Mouse (Mus musculus): ENCODE measurements around the gene March4.
A peak's percentile ranks its signal among the peaks of the same experiment; 100 is the strongest.

The March4 gene

GRCm38 (mm10) chr1:72530516-72531196, 6.1 kb downstream of the March4 start:
- no peak for DNase-seq (ENCODE audit: extremely low read depth, insufficient read length, low spot score)

DNA sequence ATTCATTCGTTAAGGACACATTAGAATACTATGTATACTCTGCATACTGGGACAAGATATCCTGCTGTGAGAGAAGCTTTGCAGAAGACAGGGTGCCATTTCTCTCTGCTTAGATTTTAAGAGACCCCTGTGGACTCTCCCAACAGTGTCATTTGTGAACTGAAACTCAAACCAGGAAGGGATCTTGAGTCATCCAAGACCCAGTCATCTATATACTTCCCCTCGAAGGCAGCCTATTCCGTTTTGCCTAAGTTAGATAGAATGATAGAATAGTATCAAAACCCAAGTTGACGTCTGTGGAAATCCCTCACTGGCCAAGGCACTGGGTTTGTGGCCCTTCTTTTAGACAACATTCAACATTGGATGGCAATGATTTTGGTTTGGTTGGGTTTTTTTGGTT, 7.5 kb downstream of the March4 start:
- no peak for DNase-seq (ENCODE audit: extremely low read depth, insufficient read length, low spot score)

DNA sequence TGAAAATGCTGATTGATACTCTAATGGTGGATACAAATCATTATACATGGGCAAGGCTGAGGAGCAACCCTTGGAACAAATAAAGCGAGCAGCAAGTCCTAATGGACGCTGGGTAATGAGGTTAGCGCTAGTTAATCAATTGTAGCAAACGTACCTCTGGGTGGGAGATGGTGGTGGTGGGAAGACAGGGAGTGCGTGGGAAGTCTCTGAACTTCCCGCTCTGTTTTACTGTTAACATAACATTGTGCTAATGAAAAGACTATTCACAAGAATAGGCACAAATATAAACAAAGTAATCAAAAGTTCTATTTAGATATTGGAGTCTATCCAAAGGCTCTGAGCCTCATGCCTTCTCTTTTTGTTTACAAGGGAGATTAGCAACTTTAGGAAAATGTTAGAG, 13.1 kb downstream of the March4 start:
- no peak for DNase-seq (ENCODE audit: extremely low read depth, insufficient read length, low spot score)

DNA sequence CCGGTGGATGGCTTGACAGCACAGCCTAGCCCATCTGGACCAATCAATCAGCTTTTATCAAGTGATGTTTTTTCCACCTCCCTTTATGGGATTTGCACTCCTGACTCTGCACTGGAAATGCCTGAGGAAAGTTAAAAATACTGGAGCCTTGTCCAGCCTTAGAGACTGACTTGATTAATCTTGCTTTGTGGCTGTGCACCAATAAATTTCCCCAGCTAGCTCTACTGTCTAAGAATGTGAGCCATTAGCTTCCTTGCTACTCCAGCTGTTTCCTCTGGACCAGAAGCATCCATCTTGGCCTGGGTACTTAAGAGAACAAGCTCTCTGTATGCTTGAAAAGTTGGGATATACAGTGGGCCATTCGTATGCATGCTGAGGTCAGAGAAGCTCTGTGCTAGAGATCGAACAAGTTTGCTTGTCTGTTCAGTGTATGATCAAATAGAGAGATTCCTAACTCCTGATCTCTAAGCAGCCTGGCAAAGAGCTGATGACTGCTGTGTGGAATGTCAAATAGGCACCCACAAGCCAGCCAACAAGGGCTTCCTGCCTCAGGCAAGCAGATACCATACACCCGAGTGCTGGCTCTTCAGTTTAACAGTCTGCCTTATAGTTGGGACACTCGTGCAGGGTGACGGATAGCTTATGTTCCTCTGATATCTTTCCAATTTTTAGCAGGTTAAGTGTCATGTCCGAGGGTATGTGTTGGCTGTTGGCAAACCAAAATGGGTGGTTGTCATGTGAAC, 25.8 kb downstream of the March4 start:
- DNase-seq (ENCODE audit: extremely low read depth, insufficient read length, low spot score), result peak; percentile 16

DNA sequence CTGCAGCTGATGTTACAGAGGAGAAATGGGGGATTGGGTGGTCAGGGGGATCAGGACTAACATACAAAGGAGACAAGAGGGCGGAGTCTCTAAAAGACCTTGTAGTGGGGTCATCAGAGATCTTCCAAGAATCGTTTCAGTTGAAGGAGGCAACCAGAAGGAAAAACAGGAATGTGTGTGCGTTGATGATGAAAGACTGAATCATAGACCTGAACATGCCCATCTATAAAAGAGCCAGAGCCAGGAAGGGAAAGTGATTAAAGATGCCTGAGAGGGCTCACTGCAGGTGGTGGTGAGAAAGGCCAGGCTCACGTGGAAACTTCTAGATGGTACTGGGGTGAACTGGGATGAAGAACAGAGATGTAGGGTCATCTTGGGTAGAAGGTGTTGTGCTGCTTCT, 27.2 kb downstream of the March4 start:
- no peak for DNase-seq (ENCODE audit: extremely low read depth, insufficient read length, low spot score)

DNA sequence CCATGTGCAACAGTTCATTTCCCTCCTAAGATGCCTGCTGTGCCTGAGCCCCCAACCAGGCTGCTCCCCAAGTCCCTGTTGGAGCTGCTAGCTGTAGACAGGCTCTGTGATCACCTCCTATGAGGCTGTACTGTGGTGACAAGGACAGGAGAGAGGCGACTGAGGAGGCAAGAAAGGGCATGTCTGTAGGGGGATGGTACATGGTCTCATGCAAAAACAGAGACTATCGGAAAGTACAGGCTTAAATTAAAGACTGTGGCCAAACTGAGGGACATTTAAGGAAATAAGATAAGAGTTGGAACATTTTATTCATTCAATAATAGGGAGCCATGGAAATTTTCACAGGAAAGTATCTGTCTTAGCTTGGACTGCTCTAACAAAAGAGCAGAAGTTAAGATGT, 29.1 kb downstream of the March4 start:
- DNase-seq (ENCODE audit: extremely low read depth, insufficient read length, low spot score), result no peak

DNA sequence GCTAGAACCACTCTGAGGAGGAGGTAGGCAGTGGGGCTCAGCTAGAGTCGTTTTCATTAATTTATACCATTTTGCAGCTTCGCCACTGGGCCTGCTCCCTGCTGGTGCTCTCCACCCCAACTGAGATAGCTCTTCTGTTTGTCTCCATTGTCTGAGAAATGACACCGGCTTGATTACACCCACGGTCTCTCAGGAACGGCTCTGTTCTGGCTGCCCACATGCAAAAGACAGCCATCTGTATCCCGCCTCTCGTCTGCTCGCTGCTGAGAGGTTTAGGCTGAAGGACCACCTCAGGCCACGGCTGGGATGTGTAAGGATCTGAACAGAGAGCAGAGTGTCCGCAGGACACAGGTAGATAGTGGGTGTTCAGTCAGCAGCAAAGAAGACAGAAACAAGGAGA, 30.5 kb downstream of the March4 start:
- DNase-seq (ENCODE audit: extremely low read depth, insufficient read length, low spot score), result no peak

DNA sequence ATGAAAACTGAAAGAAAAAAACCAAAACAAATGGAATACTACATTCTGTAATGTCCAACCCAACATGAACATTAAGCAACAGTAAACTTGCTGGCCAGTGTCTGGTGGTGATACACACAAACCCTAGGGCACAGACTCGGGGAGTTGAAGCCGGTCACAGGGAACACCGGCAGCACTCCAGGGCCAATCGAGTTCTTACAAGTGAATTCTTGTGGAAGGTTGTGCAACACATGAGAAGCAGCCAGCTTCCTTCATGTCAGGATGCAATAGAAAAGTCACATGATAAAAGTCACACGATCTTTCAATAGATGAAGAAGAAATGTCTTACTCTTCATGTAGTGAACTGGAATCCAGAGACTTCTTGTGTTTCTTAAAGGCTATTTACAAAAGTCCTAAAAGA, 39.1 kb downstream of the March4 start:
- no peak for DNase-seq (ENCODE audit: extremely low read depth, insufficient read length, low spot score)

GRCm38 (mm10) chr1:72493454-72493853, 43.3 kb downstream of the March4 start:
- DNase-seq (ENCODE audit: extremely low read depth, insufficient read length, low spot score), result no peak

- DNase-seq (ENCODE audit: extremely low read depth, insufficient read length, low spot score), result no peak
Measured at GRCm38 (mm10) chr1:72492666-72493065, 44.1 kb downstream of the March4 start.

DNA sequence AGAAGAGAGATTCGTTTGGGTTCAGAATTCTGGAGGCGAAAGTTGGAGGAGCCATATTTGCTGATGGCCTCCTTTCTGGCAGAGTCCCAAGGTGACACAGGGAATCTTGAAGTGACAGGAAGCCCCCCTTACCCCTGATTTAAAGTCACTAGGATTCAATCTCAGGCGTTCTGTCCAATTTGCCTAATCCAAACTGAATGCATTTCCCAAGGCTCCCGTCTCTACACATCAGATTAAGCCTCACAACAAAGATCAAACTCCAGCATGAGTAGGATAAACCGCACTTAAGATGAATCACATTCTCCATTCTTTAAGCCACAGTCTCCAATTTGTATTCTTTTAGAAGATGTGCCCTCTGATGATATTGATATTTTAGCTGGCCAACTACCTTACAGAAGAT, 45.4 kb downstream of the March4 start:
- no peak for DNase-seq (ENCODE audit: extremely low read depth, insufficient read length, low spot score)

- DNase-seq (ENCODE audit: extremely low read depth, insufficient read length, low spot score), result no peak
Measured at GRCm38 (mm10) chr1:72490801-72491200, 45.9 kb downstream of the March4 start.

- DNase-seq (ENCODE audit: extremely low read depth, insufficient read length, low spot score), result no peak
Measured at GRCm38 (mm10) chr1:72490193-72490592, 46.5 kb downstream of the March4 start.

DNA sequence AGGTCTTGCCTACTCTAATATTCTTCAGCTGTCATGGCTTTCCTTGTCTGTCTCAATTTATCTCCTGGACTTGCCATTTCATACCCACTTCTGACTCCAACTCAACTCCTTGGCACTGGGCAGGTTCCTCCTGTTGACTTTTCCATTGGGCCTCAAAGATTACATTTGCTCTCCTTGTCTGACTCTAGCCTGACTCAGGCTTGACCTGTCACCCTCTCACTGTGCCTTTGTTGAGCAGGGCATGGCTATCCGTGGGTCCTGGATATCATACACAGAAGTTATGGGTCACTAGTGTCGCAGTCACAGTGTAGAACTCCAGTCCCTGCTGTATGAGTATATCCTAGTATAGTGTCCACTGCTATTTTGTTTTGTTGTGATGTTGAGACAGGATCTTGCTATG, 60.1 kb downstream of the March4 start:
- no peak for DNase-seq (ENCODE audit: extremely low read depth, insufficient read length, low spot score)

DNA sequence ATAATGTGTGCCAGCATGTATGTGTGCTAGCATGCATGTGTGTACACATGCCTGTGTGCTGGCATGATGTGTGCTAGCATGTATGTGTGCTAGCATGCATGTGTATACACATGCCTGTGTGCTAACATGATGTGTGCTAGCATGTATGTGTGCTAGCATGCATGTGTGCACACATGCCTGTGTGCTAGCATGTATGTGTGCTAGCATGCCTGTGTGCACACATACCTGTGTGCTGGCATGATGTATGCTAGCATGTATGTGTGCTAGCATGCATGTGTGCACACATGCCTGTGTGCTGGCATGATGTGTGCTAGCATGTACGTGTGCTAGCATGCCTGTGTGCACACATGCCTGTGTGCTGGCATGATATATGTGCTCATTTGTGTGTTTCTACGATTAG, 67.7 kb downstream of the March4 start:
- no peak for DNase-seq (ENCODE audit: extremely low read depth, insufficient read length, low spot score)

DNA sequence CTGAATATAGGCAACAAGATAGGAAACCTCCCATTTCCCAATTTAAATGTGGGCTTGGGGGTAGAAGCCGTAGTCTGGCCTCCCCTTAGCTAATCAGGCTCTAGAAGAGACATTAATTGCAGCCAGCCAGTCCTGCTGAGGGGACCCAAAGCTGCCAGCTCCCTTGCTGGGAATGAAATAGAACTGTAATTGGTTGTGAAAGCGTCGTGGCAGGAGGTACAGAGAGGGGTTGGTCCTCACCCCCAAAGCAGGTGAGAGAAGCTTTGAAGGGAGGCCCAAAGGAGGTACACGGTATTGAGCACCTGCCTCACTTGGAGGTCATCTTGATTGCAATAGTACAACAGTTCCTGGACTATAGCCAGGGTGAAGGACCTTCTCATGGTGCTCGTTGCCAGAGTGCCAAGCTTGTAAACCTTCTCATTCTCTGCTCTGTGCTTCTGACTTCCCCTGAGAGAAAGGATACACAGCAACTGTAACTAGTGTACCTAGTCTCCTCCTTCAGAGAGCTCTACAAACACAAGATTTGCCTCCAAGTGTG, 68.2 kb downstream of the March4 start:
- DNase-seq (ENCODE audit: extremely low read depth, insufficient read length, low spot score), result no peak

GRCm38 (mm10) chr1:72464926-72465583, 71.7 kb downstream of the March4 start:
- peak; percentile 28 for DNase-seq (ENCODE audit: extremely low read depth, insufficient read length, low spot score)

GRCm38 (mm10) chr1:72462516-72462915, 74.2 kb downstream of the March4 start:
- no peak for DNase-seq (ENCODE audit: extremely low read depth, insufficient read length, low spot score)

GRCm38 (mm10) chr1:72457652-72458051, 79.1 kb downstream of the March4 start:
- DNase-seq (ENCODE audit: extremely low read depth, insufficient read length, low spot score), result no peak

GRCm38 (mm10) chr1:72455923-72456322, 80.8 kb downstream of the March4 start:
- DNase-seq (ENCODE audit: extremely low read depth, insufficient read length, low spot score), result no peak

DNA sequence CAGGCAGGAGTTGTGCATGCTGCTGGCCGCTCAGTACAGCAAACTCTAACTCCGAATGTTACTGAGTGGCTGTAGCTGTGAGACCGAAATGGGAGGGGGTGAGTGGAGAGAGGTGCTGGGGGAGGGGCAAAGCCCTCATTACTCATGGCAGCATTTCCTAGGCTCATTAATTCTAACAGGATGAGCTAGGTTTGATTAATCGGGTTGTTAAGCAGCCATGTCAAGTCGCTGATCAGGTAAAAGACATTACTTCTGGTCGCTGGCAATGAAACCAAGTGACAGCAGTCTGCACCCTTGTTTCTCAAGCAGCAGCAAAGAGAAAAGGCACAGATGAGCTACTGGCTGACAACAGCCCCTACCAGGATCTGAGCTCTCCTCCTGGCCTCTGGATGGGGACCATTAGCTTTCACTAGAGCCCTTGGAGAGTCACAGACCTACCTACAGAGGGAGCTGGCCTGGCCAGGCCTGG, 82.0 kb downstream of the March4 start:
- no peak for DNase-seq (ENCODE audit: extremely low read depth, insufficient read length, low spot score)

GRCm38 (mm10) chr1:72452839-72453238, 83.9 kb downstream of the March4 start:
- DNase-seq (ENCODE audit: extremely low read depth, insufficient read length, low spot score), result no peak
